In the genomic region with DNA sequence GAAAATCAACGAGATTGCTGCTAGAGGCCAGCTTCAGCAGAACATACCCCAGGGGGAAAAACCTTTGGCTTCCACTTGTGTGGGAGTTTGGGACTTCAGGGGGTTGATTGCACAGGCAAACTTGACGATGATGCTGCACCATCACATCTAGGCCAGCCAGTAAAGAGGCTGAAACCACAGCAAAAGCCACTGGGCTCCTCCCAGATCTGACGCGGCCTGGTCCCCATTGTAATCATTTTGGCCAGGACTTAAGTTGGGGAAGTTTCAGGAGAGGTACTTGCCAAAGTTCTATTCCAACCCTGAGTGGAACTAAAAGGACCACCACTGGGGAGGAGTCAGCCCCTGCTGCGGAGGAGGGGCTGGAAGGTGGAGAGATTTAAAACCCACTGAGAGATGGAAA, we compare ENCODE assay signal across 10 mouse cellular contexts. TPM values are rescaled to one million over a fixed set of nuclear protein-coding genes. Genes with fewer than 3 reads are reported as not detected.
A peak's percentile ranks its signal among the peaks of the same experiment; 100 is the strongest.
DNase-seq lines count a peak whose midpoint lies in the region; ATAC-seq lines count a peak whose summit lies in the region.
"Had no signal": no experiment of that assay in that cellular context is flagged by ENCODE, and none has a peak within 500 bp of the region (broad histone marks: within the 10 kb centered on the region; RNA-seq: fewer than 3 reads in every experiment).

No protein-coding gene starts in this region.

- no peak for ATAC-seq in neural tube, embryonic 13.5 days (ENCODE audit: low read depth)

- peak; percentile 36 for DNase-seq in adrenal gland, postnatal 14 days
- DNase-seq in adrenal gland, postnatal 4 days (ENCODE audit: low spot score in 2 of 2): no peak
- no peak for DNase-seq in neural tube, embryonic 10.5 days (ENCODE audit: extremely low spot score, low spot score)
- peak; percentile 76 for DNase-seq in liver
- DNase-seq in right cerebral cortex, postnatal 36 days (ENCODE audit: low spot score in 2 of 2): no peak
- no peak for DNase-seq in kidney, adult 8-10 months
- DNase-seq in layer of hippocampus, postnatal 25 days (ENCODE audit: extremely low spot score in 1 of 2, low spot score in 1 of 2): no peak

- H3K4me1 ChIP-seq in neural tube, embryonic 13.5 days (replicated peaks): peaks cover 44% of the 10 kb centered on the region

- H3K27ac ChIP-seq in neural tube, embryonic 13.5 days (replicated peaks): peak overlapping the region; percentile 98
- H3K27ac ChIP-seq: embryonic facial prominence, embryonic 13.5 days had no signal

- H3K4me2 ChIP-seq in neural tube, embryonic 13.5 days: peak overlapping the region; percentile 92

- peaks cover 17% of the 10 kb centered on the region for H3K27me3 ChIP-seq in neural tube, embryonic 13.5 days

- no peaks in the 10 kb centered on the region for H3K9me3 ChIP-seq in neural tube, embryonic 13.5 days
- H3K9me3 ChIP-seq: embryonic facial prominence, embryonic 13.5 days had no signal

- H3K9ac ChIP-seq in neural tube, embryonic 13.5 days: 0 out of 2 replicates have a peak overlapping the region, but pooled peaks have one; percentile 89
- H3K9ac ChIP-seq: embryonic facial prominence, embryonic 13.5 days had no signal

- H3K4me3 ChIP-seq in neural tube, embryonic 13.5 days: no peak overlapping the region

- H3K36me3 ChIP-seq in neural tube, embryonic 13.5 days: no peaks in the 10 kb centered on the region
- H3K36me3 ChIP-seq: embryonic facial prominence, embryonic 13.5 days had no signal

- WGBS in neural tube, embryonic 13.5 days: 21% methylated on average over 5 of the region's 5 CpGs

RNA-seq across cellular contexts. Expression of gene 4930404H24Rik, which starts 1.6 kb away (rescaled TPM):
- total RNA-seq in adrenal gland, postnatal 14 days (2021): not detected in 2 replicates
- not detected for total RNA-seq in adrenal gland, postnatal 4 days (2021)
- polyA plus RNA-seq in neural tube, embryonic 13.5 days (2015; fragmentation: Nextera tagmentation; extraction: Ambion mirVana): not detected in 2 replicates
- total RNA-seq in layer of hippocampus, postnatal 25 days (2021): not detected
- polyA plus RNA-seq: embryonic facial prominence, embryonic 13.5 days; stomach, embryonic 14.5 days had no signal

RNA-seq across cellular contexts. Expression of gene Nol4l, which starts 38.8 kb away (rescaled TPM):
- 15.6 and 16.0 TPM in 2 replicates for total RNA-seq in adrenal gland, postnatal 14 days (2021)
- total RNA-seq in adrenal gland, postnatal 4 days (2021): 10 to 100 TPM; 26.7 to 26.9 TPM
- 40.8 and 43.3 TPM in 2 replicates for polyA plus RNA-seq in neural tube, embryonic 13.5 days (2015; fragmentation: Nextera tagmentation; extraction: Ambion mirVana)
- 10 to 100 TPM; 42.7 to 48.9 TPM for total RNA-seq in layer of hippocampus, postnatal 25 days (2021)

Comparison
In these comparisons a context has a peak if more than half of its experiments do, and no peak if none do; other contexts are left out.
1. DNase-seq: peak in adrenal gland, postnatal 14 days (single experiment) and liver (single experiment); none in adrenal gland, postnatal 4 days (0 of 2), neural tube, embryonic 10.5 days (single experiment), right cerebral cortex, postnatal 36 days (0 of 2), kidney, adult 8-10 months (0 of 2) and layer of hippocampus, postnatal 25 days (0 of 2).